Mouse (Mus musculus) heart, postnatal 0 days (tissue): ENCODE measurements around the gene Pdlim1. TPM values are rescaled to one million over a fixed set of nuclear protein-coding genes. Genes with fewer than 3 reads are reported as not detected.
A peak's percentile ranks its signal among the peaks of the same experiment; 100 is the strongest.

ENCODE experiments used
- ATAC-seq: fragments of 200-750 bp; cut with Nextera tagmentation; 2 replicates; pipeline ENCODE4 v1.8.0; 2017; ENCODE audit warnings: low read depth, moderate number of reproducible peaks, moderate library complexity; ENCODE audit not compliant: insufficient read depth
- DNase-seq: peaks from one replicate; pipeline ENCODE4 v3.0.0-alpha.2; 2016; ENCODE audit warnings: low spot score
- H3K27ac ChIP-seq: fragments of 300-500 bp; sonication (generic); 2 replicates; pipeline ENCODE4 v1.5.1; 2014; ENCODE audit warnings: low read depth, mild to moderate bottlenecking
- H3K27me3 ChIP-seq: fragments of 300-500 bp; sonication (generic); 2 replicates; pipeline ENCODE4 v1.6.1; 2014; ENCODE audit warnings: low read length, mixed read lengths; ENCODE audit not compliant: control insufficient read depth, insufficient read depth
- H3K36me3 ChIP-seq: fragments of 300-500 bp; sonication (generic); replicated peaks from 2 replicates; pipeline ENCODE4 v1.6.1; 2014; ENCODE audit warnings: low read length, mixed read lengths; ENCODE audit not compliant: control insufficient read depth, insufficient read depth
- H3K4me1 ChIP-seq: fragments of 300-500 bp; sonication (generic); 2 replicates; pipeline ENCODE4 v1.6.1; 2014; ENCODE audit warnings: antibody characterized with exemption; ENCODE audit not compliant: control insufficient read depth, insufficient read depth
- H3K4me2 ChIP-seq: fragments of 300-500 bp; sonication (generic); 2 replicates; pipeline ENCODE4 v1.6.1; 2014; ENCODE audit warnings: low read depth, mild to moderate bottlenecking, low read length, moderate library complexity
- H3K4me3 ChIP-seq: fragments of 300-500 bp; sonication (generic); 2 replicates; pipeline ENCODE4 v1.5.1; 2014; ENCODE audit warnings: low read depth, low read length
- H3K9ac ChIP-seq: fragments of 300-500 bp; sonication (generic); replicated peaks from 2 replicates; pipeline ENCODE4 v1.6.1; 2014; ENCODE audit warnings: low read depth, low read length, mixed read lengths
- H3K9me3 ChIP-seq: fragments of 300-500 bp; sonication (generic); replicated peaks from 2 replicates; pipeline ENCODE4 v1.6.1; 2016; ENCODE audit warnings: low read length; ENCODE audit not compliant: control insufficient read depth
- CTCF ChIP-seq: IDR thresholded peaks from 2 replicates; pipeline ENCODE4 v1.5.1; 2016; ENCODE audit warnings: antibody characterized with exemption, control low read depth, low read depth
- EP300 ChIP-seq: IDR thresholded peaks from 2 replicates; pipeline ENCODE4 v1.6.1; 2016; ENCODE audit warnings: antibody characterized with exemption, low read depth
- WGBS: fragments of 180-500 bp; shearing (Covaris S2); extraction: QIAGEN DNeasy Blood & Tissue Kit; methylation state at CpG from one replicate; pipeline ENCODE4 v1.1.7; 2014; 5-methylcytosine and 5-hydroxymethylcytosine counted together
- polyA plus RNA-seq: library from polyadenylated mRNA; unstranded; fragments of >200 nt; fragmentation: Nextera tagmentation; extraction: Ambion mirVana; gene quantifications from 2 replicates; pipeline ENCODE4 v1.2.1, GENCODE M21; 2015
- total RNA-seq: library from RNA; depleted of rRNA; stranded (reverse); fragments of >200 nt; gene quantifications from 2 replicates; pipeline ENCODE4 v1.2.3, GENCODE M21; 2014; ENCODE audit warnings: low replicate concordance

Pdlim1 gene
- total and polyA plus RNA-seq, 2 experiments from 2014 or later: 117 to 230 TPM

DNA sequence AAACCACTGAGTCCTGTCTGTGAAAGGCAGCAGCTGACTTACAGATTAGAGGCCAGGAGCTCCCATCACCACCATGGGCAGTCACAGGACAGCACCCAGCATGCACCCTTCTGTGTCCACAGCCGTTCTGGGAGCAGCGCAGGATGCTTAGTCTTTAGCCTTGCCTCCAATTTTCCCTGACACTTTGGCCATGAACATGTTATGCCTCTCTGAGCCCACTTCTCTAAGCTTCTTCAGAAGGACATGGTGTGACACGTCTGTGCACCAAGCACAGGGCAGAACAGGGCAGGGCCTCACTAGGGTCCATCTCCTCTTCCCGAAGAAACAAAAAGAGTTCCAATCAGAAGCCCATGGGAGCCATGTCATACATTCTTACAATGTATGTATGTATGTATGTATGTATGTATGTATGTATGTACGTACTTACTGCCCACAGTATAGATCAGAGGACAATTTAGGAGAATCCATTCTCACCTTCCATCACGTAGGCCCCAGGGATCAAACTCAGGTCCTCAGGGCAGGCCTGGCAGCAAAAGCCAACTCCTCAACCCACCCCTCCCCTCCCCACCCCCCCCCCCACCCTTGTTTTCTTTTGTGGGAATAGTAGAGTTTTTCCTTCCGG lies 24.9 kb downstream of the Pdlim1 start:
- Histone ChIP-seq H3K4me3 (no peak overlapping the region), H3K4me1 (peaks cover 21% of the 10 kb centered on the region; the same call in 1 of the 2 replicates), H3K9me3 (no peaks in the 10 kb centered on the region), H3K36me3 (peaks cover 44% of the 10 kb centered on the region), H3K27me3 (no peaks in the 10 kb centered on the region), H3K27ac (peak overlapping the region; percentile 55), H3K4me2 (no peak overlapping the region), H3K9ac (no peak overlapping the region)
- DNase-seq (no peak), ATAC-seq (no peak)
- WGBS: 72% methylated on average over 7 of the region's 7 CpGs
- TF ChIP-seq CTCF (no peak), EP300 (no peak)

GRCm38 (mm10) chr19:40240838-40241689 lies 30.6 kb downstream of the Pdlim1 start:
- H3K36me3 ChIP-seq: peaks cover 21% of the 10 kb centered on the region
- DNase-seq (peak; percentile 75), ATAC-seq (peak; percentile 72)
- no peak overlapping the region for H3K4me3 ChIP-seq
- no peaks in the 10 kb centered on the region for H3K9me3 ChIP-seq
- H3K4me1 ChIP-seq: peaks cover 24% of the 10 kb centered on the region
- TF ChIP-seq CTCF: no peak
- TF ChIP-seq EP300: peak; percentile 59; the same call in 1 of the 2 replicates
- 0 out of 2 replicates have a peak overlapping the region, but pooled peaks have one; percentile 30 for H3K4me2 ChIP-seq
- 0 out of 2 replicates have a peak overlapping the region, but pooled peaks have one; percentile 32 for H3K9ac ChIP-seq
- 29% methylated on average over 14 of the region's 14 CpGs for WGBS
- no peaks in the 10 kb centered on the region for H3K27me3 ChIP-seq
- H3K27ac ChIP-seq: peak overlapping the region; percentile 88

GRCm38 (mm10) chr19:40240360-40240759 lies 31.3 kb downstream of the Pdlim1 start:
- peak overlapping the region; percentile 88 for H3K27ac ChIP-seq
- TF ChIP-seq CTCF (no peak), EP300 (no peak)
- WGBS: 57% methylated on average over 6 of the region's 6 CpGs
- H3K4me2 ChIP-seq: no peak overlapping the region
- ATAC-seq: no peak
- no peak overlapping the region for H3K4me3 ChIP-seq
- no peaks in the 10 kb centered on the region for H3K27me3 ChIP-seq
- H3K9me3 ChIP-seq: no peaks in the 10 kb centered on the region
- peaks cover 20% of the 10 kb centered on the region for H3K36me3 ChIP-seq
- H3K4me1 ChIP-seq: peaks cover 24% of the 10 kb centered on the region
- H3K9ac ChIP-seq: no peak overlapping the region
- no peak for DNase-seq

DNA sequence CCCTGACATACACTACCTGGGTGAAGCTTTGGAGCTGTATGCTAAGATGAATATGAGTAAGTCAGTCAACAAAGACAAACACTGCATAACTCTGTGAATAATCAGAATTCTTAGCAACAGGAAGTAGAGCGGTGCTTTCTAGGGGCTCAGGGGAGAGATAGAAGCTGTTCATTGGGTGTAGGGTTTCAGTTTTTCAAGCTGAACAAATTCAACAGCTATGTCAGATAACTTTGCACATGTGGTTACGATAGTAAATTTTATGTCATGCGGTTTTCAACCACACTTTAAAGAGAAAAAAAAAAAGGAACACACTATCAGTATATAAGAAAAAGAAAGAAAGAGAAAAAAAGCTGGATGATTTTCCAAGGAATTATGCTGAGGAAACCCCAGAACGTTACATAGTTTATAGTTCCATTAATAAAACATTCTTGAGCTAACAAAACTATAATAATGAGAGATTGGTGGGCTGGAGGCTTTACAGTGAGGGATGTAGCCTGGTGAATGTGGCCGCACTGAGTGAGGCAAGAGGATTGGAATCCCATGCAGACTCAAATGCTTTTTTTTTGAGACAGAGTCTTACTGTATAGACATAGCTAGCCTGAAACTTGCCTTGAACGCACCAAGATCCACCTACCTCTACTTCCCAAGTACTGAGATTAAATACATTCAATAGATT lies 33.3 kb downstream of the Pdlim1 start:
- Histone ChIP-seq H3K27me3 (no peaks in the 10 kb centered on the region), H3K27ac (no peak overlapping the region), H3K36me3 (peaks cover 20% of the 10 kb centered on the region), H3K9ac (no peak overlapping the region), H3K4me3 (no peak overlapping the region), H3K9me3 (no peaks in the 10 kb centered on the region), H3K4me1 (peaks cover 19% of the 10 kb centered on the region), H3K4me2 (no peak overlapping the region)
- ATAC-seq (no peak), DNase-seq (no peak)
- 74% methylated on average over 6 of the region's 6 CpGs for WGBS
- no peak for TF ChIP-seq EP300
- TF ChIP-seq CTCF: no peak

DNA sequence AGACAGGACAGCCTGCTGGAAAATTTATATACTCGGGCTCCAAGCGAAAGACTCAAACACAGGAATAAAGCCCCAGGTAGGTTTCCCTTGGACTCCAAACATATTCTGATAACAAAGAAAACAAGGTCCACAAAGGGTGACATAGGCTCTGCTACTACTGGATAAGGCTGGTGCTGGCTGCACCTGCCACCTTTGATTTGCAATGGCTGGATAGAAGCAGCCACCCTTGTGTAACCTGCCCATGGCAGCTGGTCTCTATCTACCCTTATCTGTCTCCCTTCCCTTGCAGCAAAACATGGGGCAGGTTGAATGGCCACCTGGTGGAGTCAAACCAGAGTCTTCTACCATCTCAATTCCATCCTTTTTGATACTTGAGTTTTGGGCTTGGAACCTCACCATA lies 39.1 kb downstream of the Pdlim1 start:
- no peak for DNase-seq
- Histone ChIP-seq H3K36me3 (peaks cover 34% of the 10 kb centered on the region), H3K9ac (no peak overlapping the region), H3K9me3 (no peaks in the 10 kb centered on the region), H3K27ac (no peak overlapping the region), H3K4me3 (no peak overlapping the region), H3K4me2 (no peak overlapping the region), H3K27me3 (no peaks in the 10 kb centered on the region), H3K4me1 (no peaks in the 10 kb centered on the region)
- no peak for TF ChIP-seq CTCF
- no peak for TF ChIP-seq EP300
- ATAC-seq: no peak
- WGBS: 81% methylated on average over 2 of the region's 2 CpGs
